Mouse (Mus musculus) cerebellum, adult 9-11 months (tissue): ENCODE results near the gene Gba2.
"Not testable (repeated sequence)": the region's sequence is repeated elsewhere in the genome, so short reads cannot be mapped to it uniquely, and the experiment has no call there.

Source experiments
- DNase-seq: peaks from one replicate; pipeline ENCODE4 v3.0.0; 2022

Gene Gba2

GRCm38 (mm10) chr4:43551854-43552253 lies 26.8 kb downstream of the Gba2 start:
- DNase-seq, result not testable (repeated sequence)

- no peak for DNase-seq
Measured at GRCm38 (mm10) chr4:43549055-43549454, 29.6 kb downstream of the Gba2 start.

- no peak for DNase-seq
Measured at GRCm38 (mm10) chr4:43547160-43547559, 31.5 kb downstream of the Gba2 start.

- DNase-seq, result no peak
Measured at GRCm38 (mm10) chr4:43546375-43547047, 32.2 kb downstream of the Gba2 start.

GRCm38 (mm10) chr4:43542044-43542443 lies 36.6 kb downstream of the Gba2 start:
- DNase-seq, result no peak

- DNase-seq, result no peak
Measured at GRCm38 (mm10) chr4:43536031-43536430, 42.6 kb downstream of the Gba2 start.

- DNase-seq, result no peak
Measured at GRCm38 (mm10) chr4:43535628-43536027, 43.0 kb downstream of the Gba2 start.

- no peak for DNase-seq
Measured at GRCm38 (mm10) chr4:43533270-43533669, 45.4 kb downstream of the Gba2 start.

GRCm38 (mm10) chr4:43530581-43530980 lies 48.1 kb downstream of the Gba2 start:
- peak; percentile 70 for DNase-seq

GRCm38 (mm10) chr4:43530081-43530501 lies 48.6 kb downstream of the Gba2 start:
- no peak for DNase-seq

- no peak for DNase-seq
Measured at GRCm38 (mm10) chr4:43528487-43528886, 50.2 kb downstream of the Gba2 start.

- no peak for DNase-seq
Measured at GRCm38 (mm10) chr4:43527880-43528279, 50.8 kb downstream of the Gba2 start.

- DNase-seq, result peak; percentile 87
Measured at GRCm38 (mm10) chr4:43519956-43520355, 58.7 kb downstream of the Gba2 start.

GRCm38 (mm10) chr4:43519551-43519950 lies 59.1 kb downstream of the Gba2 start:
- no peak for DNase-seq
